22 mouse cellular contexts compared by ENCODE assay signal in genomic region chr12:84790853-84791252, GRCm38 (mm10). TPM values are rescaled to one million over a fixed set of nuclear protein-coding genes. Genes with fewer than 3 reads are reported as not detected.
DNase-seq lines count a peak whose midpoint lies in the region; ATAC-seq and TF ChIP-seq lines count a peak whose summit lies in the region.
"Had no signal": no experiment of that assay in that cellular context is flagged by ENCODE, and none has a peak within 500 bp of the region (broad histone marks: within the 10 kb centered on the region; RNA-seq: fewer than 3 reads in every experiment).

No protein-coding gene starts in this region.

- 0 out of 2 replicates have a peak, but pooled peaks cover 5% of the 10 kb centered on the region for H3K4me1 ChIP-seq in heart, embryonic 12.5 days (replicated peaks)
- peaks cover 8% of the 10 kb centered on the region for H3K4me1 ChIP-seq in kidney, embryonic 16.5 days (ENCODE audit: insufficient read depth, low read length)
- H3K4me1 ChIP-seq in kidney, adult 2 months (ENCODE audit: control insufficient read depth, insufficient read depth, low read length), result no peaks in the 10 kb centered on the region
- peaks cover 17% of the 10 kb centered on the region; the same call in 1 of the 2 replicates for H3K4me1 ChIP-seq in lung, embryonic 15.5 days
- H3K4me1 ChIP-seq in lung, adult 2 months (ENCODE audit: control insufficient read depth, insufficient read depth, low read length), result no peaks in the 10 kb centered on the region

- no peaks in the 10 kb centered on the region for H3K79me2 ChIP-seq in myocyte (ENCODE audit: control insufficient read depth, insufficient read depth)

- H3K36me3 ChIP-seq in heart, embryonic 12.5 days, result no peaks in the 10 kb centered on the region
- H3K36me3 ChIP-seq in kidney, embryonic 16.5 days (ENCODE audit: insufficient read depth, low read length), result no peaks in the 10 kb centered on the region
- no peaks in the 10 kb centered on the region for H3K36me3 ChIP-seq in kidney, adult 2 months (ENCODE audit: control insufficient read depth, insufficient read depth, low read length)
- H3K36me3 ChIP-seq in lung, embryonic 15.5 days, result no peaks in the 10 kb centered on the region
- H3K36me3 ChIP-seq in myocyte (ENCODE audit: control insufficient read depth, insufficient read depth), result no peaks in the 10 kb centered on the region
- H3K36me3 ChIP-seq: embryonic facial prominence, embryonic 15.5 days; forebrain, embryonic 10.5 days; G1E; heart, embryonic 10.5 days; hindbrain, embryonic 10.5 days had no signal

- peak; percentile 26 to 39 for DNase-seq in heart, adult 18-20 months
- no peak for DNase-seq in kidney, adult 2 months
- no peak for DNase-seq in lung, adult 2 months
- no peak for DNase-seq in ovary, postnatal 14 days (ENCODE audit: low spot score)
- DNase-seq: adrenal gland, postnatal 36 days; cerebellum, adult 2 months; cerebellum, postnatal 10 days; gastrocnemius, adult 2 months; gastrocnemius, postnatal 25 days had no signal

- peaks cover 97% of the 10 kb centered on the region for H3K27me3 ChIP-seq in heart, embryonic 12.5 days (replicated peaks)
- H3K27me3 ChIP-seq in kidney, embryonic 16.5 days (ENCODE audit: insufficient read depth, low read length), result no peaks in the 10 kb centered on the region; the same call in 1 of the 2 replicates
- no peaks in the 10 kb centered on the region for H3K27me3 ChIP-seq in kidney, adult 2 months (replicated peaks; ENCODE audit: control insufficient read depth, insufficient read depth, low read length)
- H3K27me3 ChIP-seq in lung, embryonic 15.5 days, result 0 out of 2 replicates have a peak, but pooled peaks cover 3% of the 10 kb centered on the region
- no peaks in the 10 kb centered on the region for H3K27me3 ChIP-seq in myocyte (ENCODE audit: control insufficient read depth, insufficient read depth, insufficient read length)
- H3K27me3 ChIP-seq: embryonic facial prominence, embryonic 15.5 days had no signal

- no peak overlapping the region for H3K4me2 ChIP-seq in heart, embryonic 12.5 days
- H3K4me2 ChIP-seq in kidney, embryonic 16.5 days (replicated peaks; ENCODE audit: low read depth, low read length), result no peak overlapping the region
- H3K4me2 ChIP-seq in lung, embryonic 15.5 days, result no peak overlapping the region
- peak overlapping the region; percentile 80 for H3K4me2 ChIP-seq in myocyte (ENCODE audit: low read depth)
- H3K4me2 ChIP-seq: embryonic facial prominence, embryonic 15.5 days; hindbrain, embryonic 14.5 days had no signal

- no peak for TF ChIP-seq POLR2A in kidney, adult 2 months (IDR thresholded peaks at IDR 0.05; ENCODE audit: low read depth, low read length)
- TF ChIP-seq POLR2A in lung, adult 2 months (IDR thresholded peaks at IDR 0.05; ENCODE audit: borderline replicate concordance, extremely low read depth, low read depth, low read length), result no peak
- TF ChIP-seq POLR2A in myocyte (IDR thresholded peaks at IDR 0.05; ENCODE audit: insufficient read length, low read depth), result peak; percentile 32

- no peak overlapping the region for H3K27ac ChIP-seq in heart, embryonic 12.5 days (ENCODE audit: poor library complexity, severe bottlenecking)
- no peak overlapping the region for H3K27ac ChIP-seq in kidney, embryonic 16.5 days (ENCODE audit: low read length)
- no peak overlapping the region for H3K27ac ChIP-seq in kidney, adult 2 months (ENCODE audit: insufficient read depth, low read depth, low read length)
- H3K27ac ChIP-seq in lung, embryonic 15.5 days, result no peak overlapping the region
- H3K27ac ChIP-seq: embryonic facial prominence, embryonic 15.5 days; forebrain, embryonic 10.5 days; gastrocnemius, adult 2 months; heart, embryonic 10.5 days; hindbrain, embryonic 10.5 days; hindbrain, embryonic 14.5 days had no signal

- no peaks in the 10 kb centered on the region for H3K9me3 ChIP-seq in heart, embryonic 12.5 days (replicated peaks)
- no peaks in the 10 kb centered on the region for H3K9me3 ChIP-seq in kidney, embryonic 16.5 days (ENCODE audit: low read length)
- no peaks in the 10 kb centered on the region for H3K9me3 ChIP-seq in lung, embryonic 15.5 days
- H3K9me3 ChIP-seq: embryonic facial prominence, embryonic 15.5 days; forebrain, embryonic 10.5 days; G1E; heart, embryonic 10.5 days; hindbrain, embryonic 10.5 days had no signal

- H3ac ChIP-seq in myocyte (ENCODE audit: control insufficient read depth, insufficient read length), result no peak overlapping the region

- no peak overlapping the region for H3K9ac ChIP-seq in heart, embryonic 12.5 days
- H3K9ac ChIP-seq in kidney, embryonic 16.5 days (replicated peaks; ENCODE audit: low read length), result no peak overlapping the region
- H3K9ac ChIP-seq in lung, embryonic 15.5 days, result no peak overlapping the region
- H3K9ac ChIP-seq: embryonic facial prominence, embryonic 15.5 days; hindbrain, embryonic 14.5 days had no signal

- no peak for TF ChIP-seq CTCF in kidney, adult 2 months (conservative IDR thresholded peaks at IDR 0.05; ENCODE audit: insufficient read depth, insufficient read length, low read depth, low read length)
- no peak for TF ChIP-seq CTCF in lung, adult 2 months (IDR thresholded peaks at IDR 0.05; ENCODE audit: insufficient read depth, low read length)

- ATAC-seq in heart, embryonic 12.5 days (ENCODE audit: insufficient number of reproducible peaks, low FRiP score), result no peak
- peak; percentile 79 for ATAC-seq in kidney, embryonic 16.5 days (ENCODE audit: low FRiP score, low TSS enrichment)
- ATAC-seq in lung, embryonic 15.5 days (ENCODE audit: borderline replicate concordance, extremely low read depth, low FRiP score, low TSS enrichment), result peak; percentile 52; the same call in 1 of the 2 replicates
- ATAC-seq: CD4-positive, CD25-positive, alpha-beta regulatory T cell, adult 4 months; forebrain, embryonic 14.5 days had no signal

- no peak overlapping the region for H3K4me3 ChIP-seq in heart, embryonic 12.5 days
- no peak overlapping the region for H3K4me3 ChIP-seq in kidney, embryonic 16.5 days (ENCODE audit: low read length)
- no peak overlapping the region for H3K4me3 ChIP-seq in kidney, adult 2 months (ENCODE audit: insufficient read depth, low read depth, low read length)
- H3K4me3 ChIP-seq in lung, embryonic 15.5 days, result no peak overlapping the region
- no peak overlapping the region for H3K4me3 ChIP-seq in lung, adult 2 months (replicated peaks; ENCODE audit: extremely low read depth, low read depth, low read length)
- no peak overlapping the region for H3K4me3 ChIP-seq in myocyte
- H3K4me3 ChIP-seq: embryonic facial prominence, embryonic 15.5 days; erythroblast, embryonic 14.5 days; forebrain, embryonic 10.5 days; gastrocnemius, adult 2 months; heart, embryonic 10.5 days; hindbrain, embryonic 10.5 days had no signal

- WGBS in heart, embryonic 12.5 days, result 50% methylated on average over 10 of the region's 10 CpGs
- 16% methylated on average over 10 of the region's 10 CpGs for WGBS in kidney, embryonic 16.5 days
- 20% methylated on average over 10 of the region's 10 CpGs for WGBS in kidney, adult 2 months
- 30% methylated on average over 10 of the region's 10 CpGs for WGBS in lung, embryonic 15.5 days
- WGBS in lung, adult 2 months, result 42% methylated on average over 10 of the region's 10 CpGs

TF ChIP-seq in myocyte, 11 proteins besides CTCF, POLR2A, EP300 and RAD21:
- TF ChIP-seq MYOD1 (IDR thresholded peaks at IDR 0.05; ENCODE audit: control insufficient read depth in 1 of 3, insufficient read length in 2 of 3, low read depth in 2 of 3), result peak in 2 of 3 experiments; percentile 75 to 87
- TF ChIP-seq MYOG (IDR thresholded peaks at IDR 0.05; ENCODE audit: control insufficient read depth in 1 of 3, insufficient read depth in 1 of 3, insufficient read length in 2 of 3, low read depth in 2 of 3), result peak; percentile 23 to 79 (median 64)
- no peak for TF ChIP-seq MAX (IDR thresholded peaks at IDR 0.05; ENCODE audit: low read depth)
- TF ChIP-seq POLR2AphosphoS2 (IDR thresholded peaks at IDR 0.05; ENCODE audit: insufficient read length, low read depth), result peak; percentile 43
- TF ChIP-seq TCF3 (IDR thresholded peaks at IDR 0.05; ENCODE audit: insufficient read length, low read depth), result no peak
- peak; percentile 2 for TF ChIP-seq TCF12 (IDR thresholded peaks at IDR 0.05; ENCODE audit: insufficient read depth, poor library complexity, severe bottlenecking)
TF ChIP-seq in myocyte: peak in this region for 4.

RNA-seq across cellular contexts. Expression of gene Isca2, which starts 17.8 kb away (rescaled TPM):
- 10 to 100 TPM; 88.4 to 92.6 TPM for total RNA-seq in heart, adult 18-20 months (2021)
- 127 and 137 TPM in 2 replicates for polyA plus RNA-seq in heart, embryonic 12.5 days (2016; fragmentation: Nextera tagmentation; extraction: Ambion mirVana)
- polyA plus RNA-seq in kidney, embryonic 16.5 days (2015; fragmentation: Nextera tagmentation; extraction: Ambion mirVana), result 148 and 150 TPM in 2 replicates
- polyA plus RNA-seq in kidney, adult 2 months (2012; rRNA removed), result 98.5 and 105 TPM in 2 replicates
- 130 and 136 TPM in 2 replicates for polyA plus RNA-seq in lung, embryonic 15.5 days (2015; fragmentation: Nextera tagmentation; extraction: Ambion mirVana)
- polyA plus RNA-seq in lung, adult 2 months (2012; rRNA removed), result 28.0 and 34.2 TPM in 2 replicates
- polyA plus RNA-seq in myocyte (2012; fragmentation: generic; extraction: Trizol), result 51.2 TPM

RNA-seq across cellular contexts. Expression of gene Npc2, which starts 17.9 kb away (rescaled TPM):
- total RNA-seq in heart, adult 18-20 months (2021), result 10 to 100 TPM; 29.6 to 35.3 TPM
- 55.0 and 56.5 TPM in 2 replicates for polyA plus RNA-seq in heart, embryonic 12.5 days (2016; fragmentation: Nextera tagmentation; extraction: Ambion mirVana)
- 65.4 and 69.8 TPM in 2 replicates for polyA plus RNA-seq in kidney, embryonic 16.5 days (2015; fragmentation: Nextera tagmentation; extraction: Ambion mirVana)
- polyA plus RNA-seq in kidney, adult 2 months (2012; rRNA removed), result 169 and 179 TPM in 2 replicates
- 150 and 162 TPM in 2 replicates for polyA plus RNA-seq in lung, embryonic 15.5 days (2015; fragmentation: Nextera tagmentation; extraction: Ambion mirVana)
- polyA plus RNA-seq in lung, adult 2 months (2012; rRNA removed), result 572 and 1,005 TPM in 2 replicates
- polyA plus RNA-seq in myocyte (2012; fragmentation: generic; extraction: Trizol), result 188 TPM

Comparison
In these comparisons a context has a peak if more than half of its experiments do, and no peak if none do; other contexts are left out.
1. DNase-seq: peak in heart, adult 18-20 months (2 of 2); none in kidney, adult 2 months (single experiment), lung, adult 2 months (single experiment) and ovary, postnatal 14 days (single experiment).